Mouse (Mus musculus) heart, embryonic 16.5 days (tissue): ENCODE results near the gene Krtap31-1. TPM values are rescaled to one million over a fixed set of nuclear protein-coding genes. Genes with fewer than 3 reads are reported as not detected.

Experiments
- polyA plus RNA-seq: library from polyadenylated mRNA; unstranded; fragments of >200 nt; fragmentation: Nextera tagmentation; extraction: Ambion mirVana; gene quantifications from 2 replicates; pipeline ENCODE4 v1.2.1, GENCODE M21; 2015

The Krtap31-1 gene
- polyA plus RNA-seq, 1 experiment from 2014 or later: not detected

Other genes starting within 250 kb of the Krtap31-1 start
- not detected in 2 replicates for gene Gm11563, start 249.0 kb upstream of the Krtap31-1 start, polyA plus RNA-seq
- not detected in 2 replicates for gene Krtap4-6, start 242.0 kb upstream of the Krtap31-1 start, polyA plus RNA-seq
- gene Gm14190, start 217.2 kb upstream of the Krtap31-1 start, polyA plus RNA-seq: not detected in 2 replicates
- gene Gm14180, start 173.6 kb upstream of the Krtap31-1 start, polyA plus RNA-seq: not detected in 2 replicates
- not detected in 2 replicates for gene Gm11595, start 135.0 kb upstream of the Krtap31-1 start, polyA plus RNA-seq
- gene Krtap4-8, start 127.2 kb upstream of the Krtap31-1 start, polyA plus RNA-seq: not detected in 2 replicates
- not detected in 2 replicates for gene Krtap4-9, start 122.7 kb upstream of the Krtap31-1 start, polyA plus RNA-seq
- not detected in 2 replicates for gene Gm11596, start 114.5 kb upstream of the Krtap31-1 start, polyA plus RNA-seq
- gene Gm11569, start 109.0 kb upstream of the Krtap31-1 start, polyA plus RNA-seq: not detected in 2 replicates
- gene Gm11554, start 103.5 kb upstream of the Krtap31-1 start, polyA plus RNA-seq: not detected in 2 replicates
- not detected in 2 replicates for gene Krtap4-13, start 98.0 kb upstream of the Krtap31-1 start, polyA plus RNA-seq
- gene Gm11564, start 92.3 kb upstream of the Krtap31-1 start, polyA plus RNA-seq: not detected in 2 replicates
- not detected in 2 replicates for gene 2300003K06Rik, start 69.9 kb upstream of the Krtap31-1 start, polyA plus RNA-seq
- not detected in 2 replicates for gene Krtap4-16, start 56.3 kb upstream of the Krtap31-1 start, polyA plus RNA-seq
- gene Gm11568, start 50.0 kb upstream of the Krtap31-1 start, polyA plus RNA-seq: not detected in 2 replicates
- not detected in 2 replicates for gene Gm11559, start 43.4 kb upstream of the Krtap31-1 start, polyA plus RNA-seq
- not detected in 2 replicates for gene Krtap9-1, start 34.5 kb upstream of the Krtap31-1 start, polyA plus RNA-seq
- not detected in 2 replicates for gene Gm11567, start 28.7 kb upstream of the Krtap31-1 start, polyA plus RNA-seq
- not detected in 2 replicates for gene Gm11565, start 6.8 kb downstream of the Krtap31-1 start, polyA plus RNA-seq
- not detected in 2 replicates for gene Krtap31-2, start 28.4 kb downstream of the Krtap31-1 start, polyA plus RNA-seq
- gene Krtap9-5, start 40.6 kb downstream of the Krtap31-1 start, polyA plus RNA-seq: not detected in 2 replicates
- gene Krtap29-1, start 71.1 kb downstream of the Krtap31-1 start, polyA plus RNA-seq: not detected in 2 replicates
- not detected in 2 replicates for gene Krtap16-1, start 78.7 kb downstream of the Krtap31-1 start, polyA plus RNA-seq
- 0.27 TPM in 1 of 2 replicates, not detected in the other for gene Krtap17-1, start 86.1 kb downstream of the Krtap31-1 start, polyA plus RNA-seq
- gene Krt33a, start 108.3 kb downstream of the Krtap31-1 start, polyA plus RNA-seq: not detected in 2 replicates
- gene Krt33b, start 121.9 kb downstream of the Krtap31-1 start, polyA plus RNA-seq: not detected in 2 replicates
- not detected in 2 replicates for gene Krt34, start 133.6 kb downstream of the Krtap31-1 start, polyA plus RNA-seq
- 0.12 TPM in 1 of 2 replicates, not detected in the other for gene Krt31, start 142.6 kb downstream of the Krtap31-1 start, polyA plus RNA-seq
- not detected in 2 replicates for gene Krt32, start 180.3 kb downstream of the Krtap31-1 start, polyA plus RNA-seq
- not detected in 2 replicates for gene Krt35, start 188.3 kb downstream of the Krtap31-1 start, polyA plus RNA-seq
- gene Krt36, start 197.7 kb downstream of the Krtap31-1 start, polyA plus RNA-seq: not detected in 2 replicates
- 0.58 and 1.7 TPM in 2 replicates for gene Krt13, start 213.6 kb downstream of the Krtap31-1 start, polyA plus RNA-seq
- gene Krt15, start 228.0 kb downstream of the Krtap31-1 start, polyA plus RNA-seq: 12.4 and 18.4 TPM in 2 replicates
- 64.1 and 79.3 TPM in 2 replicates for gene Krt19, start 240.7 kb downstream of the Krtap31-1 start, polyA plus RNA-seq